Mouse (Mus musculus) heart, adult 2 months (tissue): Measurements from ENCODE around the gene Vwf. TPM values are rescaled to one million over a fixed set of nuclear protein-coding genes. Genes with fewer than 3 reads are reported as not detected.

Experiments
- DNase-seq, 2 experiments: peaks; one replicate each; pipeline ENCODE4 v3.0.0; 2021
- H3K27ac ChIP-seq: fragments of 200-600 bp; 2 replicates; pipeline ENCODE4 v1.8.1; 2022
- H3K27me3 ChIP-seq: fragments of 200-500 bp; 2 replicates; pipeline ENCODE4 v1.6.1; 2012; ENCODE audit warnings: mild to moderate bottlenecking, low read length, inconsistent platforms, mixed read lengths; ENCODE audit not compliant: control insufficient read depth, insufficient read depth
- H3K36me3 ChIP-seq: fragments of 200-500 bp; 2 replicates; pipeline ENCODE4 v1.6.1; 2012; ENCODE audit warnings: low read length, inconsistent platforms; ENCODE audit not compliant: control insufficient read depth, insufficient read depth
- H3K4me1 ChIP-seq: fragments of 200-500 bp; 2 replicates; pipeline ENCODE4 v1.6.1; 2011; ENCODE audit warnings: low read length; ENCODE audit not compliant: control insufficient read depth, insufficient read depth
- H3K4me3 ChIP-seq: fragments of 200-600 bp; 2 replicates; pipeline ENCODE4 v1.8.1; 2022
- H3K79me2 ChIP-seq: fragments of 200-500 bp; replicated peaks from 2 replicates; pipeline ENCODE4 v1.6.1; 2012; ENCODE audit warnings: mild to moderate bottlenecking, inconsistent platforms, low read length, moderate library complexity, mixed read lengths; ENCODE audit not compliant: control insufficient read depth, insufficient read depth
- H3K9ac ChIP-seq: fragments of 200-500 bp; 2 replicates; pipeline ENCODE4 v1.6.1; 2012; ENCODE audit warnings: low read depth, mild to moderate bottlenecking, control low read depth, inconsistent platforms, low read length, mixed read lengths
- CTCF ChIP-seq: fragments of 200-600 bp; IDR thresholded peaks from 2 replicates; pipeline ENCODE4 v1.8.1; 2022; ENCODE audit warnings: antibody characterized with exemption, mild to moderate bottlenecking, moderate library complexity
- EP300 ChIP-seq: fragments of 200-500 bp; IDR thresholded peaks from 2 replicates; pipeline ENCODE4 v1.6.1; 2011; ENCODE audit warnings: low read depth, low read length, control low read depth; ENCODE audit not compliant: insufficient read depth
- POLR2A ChIP-seq: fragments of 200-500 bp; IDR thresholded peaks from 2 replicates; pipeline ENCODE4 v1.6.1; 2011; ENCODE audit warnings: mild to moderate bottlenecking, low read depth, low read length, control low read depth; ENCODE audit not compliant: insufficient read depth
- WGBS: fragments of 180-500 bp; shearing (Covaris S2); methylation state at CpG from one replicate; pipeline ENCODE4 v1.1.7; 2018; 5-methylcytosine and 5-hydroxymethylcytosine counted together
- intact Hi-C: fragments of 180-260 bp; cut with DNase I; formaldehyde crosslinking; loops from one replicate; pipeline ENCODE4 v1.15.1; 2025
- polyA plus RNA-seq: library from polyadenylated mRNA; depleted of rRNA; stranded (reverse); fragments of >200 nt; gene quantifications from 2 replicates; pipeline ENCODE4 v1.2.3, GENCODE M21; 2012
- total RNA-seq, 2 experiments: library from RNA; stranded (reverse); gene quantifications; 2 replicates each; pipeline ENCODE4 v1.2.3; 2021

Gene Vwf
- total and polyA plus RNA-seq, 3 experiments: 95.8 to 99.8 (median 95.9) TPM

GRCm38 (mm10) chr6:125680613-125681012 is 134.0 kb downstream of the Vwf start:
- no peak overlapping the region for H3K9ac ChIP-seq
- no peaks in the 10 kb centered on the region for H3K79me2 ChIP-seq
- H3K27ac ChIP-seq: no peak overlapping the region
- H3K27me3 ChIP-seq: no peaks in the 10 kb centered on the region
- TF ChIP-seq CTCF (no peak), EP300 (no peak), POLR2A (no peak)
- 80% methylated on average over 11 of the region's 11 CpGs for whole genome bisulfite sequencing
- H3K36me3 ChIP-seq: no peaks in the 10 kb centered on the region
- intact Hi-C loops: no loop called here
- no peak for DNase-seq
- H3K4me3 ChIP-seq: no peak overlapping the region
- no peaks in the 10 kb centered on the region for H3K4me1 ChIP-seq

GRCm38 (mm10) chr6:125685420-125685819 is 138.8 kb downstream of the Vwf start:
- Histone ChIP-seq H3K9ac (no peak overlapping the region), H3K79me2 (no peaks in the 10 kb centered on the region), H3K27ac (no peak overlapping the region), H3K27me3 (no peaks in the 10 kb centered on the region; the same call in 1 of the 2 replicates), H3K36me3 (no peaks in the 10 kb centered on the region), H3K4me3 (no peak overlapping the region), H3K4me1 (no peaks in the 10 kb centered on the region)
- DNase-seq: no peak
- intact Hi-C loops: no loop called here
- TF ChIP-seq CTCF (no peak), EP300 (no peak)

- H3K27ac ChIP-seq: no peak overlapping the region
- intact Hi-C loops: no loop called here
- no peak for DNase-seq
- H3K79me2 ChIP-seq: no peaks in the 10 kb centered on the region
- H3K36me3 ChIP-seq: no peaks in the 10 kb centered on the region
- no peak overlapping the region for H3K4me3 ChIP-seq
- WGBS: 45% methylated on average over 1 of the region's 1 CpGs
- TF ChIP-seq EP300 (no peak), POLR2A (no peak), CTCF (no peak)
- H3K27me3 ChIP-seq: no peaks in the 10 kb centered on the region; the same call in 1 of the 2 replicates
- H3K4me1 ChIP-seq: no peaks in the 10 kb centered on the region
- H3K9ac ChIP-seq: no peak overlapping the region
Measured at GRCm38 (mm10) chr6:125687986-125688385, 141.4 kb downstream of the Vwf start.

DNA sequence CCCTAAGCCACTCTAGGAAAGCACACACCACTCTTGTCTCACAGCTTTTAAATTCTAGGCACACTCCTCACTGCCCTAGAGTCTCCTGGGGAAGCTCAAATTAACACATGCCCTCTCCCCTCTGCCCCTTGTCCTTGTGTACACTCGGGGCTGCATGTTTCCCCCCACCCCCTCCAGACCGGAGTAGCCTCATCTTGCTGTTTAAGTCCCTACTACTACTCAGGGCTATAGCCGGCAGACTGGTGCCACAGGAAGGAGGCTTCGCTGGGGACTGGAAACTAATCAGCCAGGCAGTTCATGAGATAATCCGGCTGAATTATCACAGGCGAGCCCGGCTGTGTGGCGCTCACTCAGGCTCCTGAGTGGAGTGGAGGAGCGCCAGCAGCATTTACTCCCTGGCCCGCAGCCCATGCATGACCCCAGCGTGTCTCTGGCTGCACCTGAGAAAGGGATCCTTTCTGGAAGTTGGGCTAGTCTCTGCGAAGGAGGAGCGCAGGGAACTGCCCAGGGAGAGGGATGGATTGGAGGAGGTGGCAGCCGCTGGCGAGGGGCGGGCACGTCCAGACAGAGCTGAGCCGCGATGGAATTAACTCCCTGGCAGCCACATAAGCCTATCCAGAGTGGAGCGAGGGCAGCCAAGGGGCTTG is 143.6 kb downstream of the Vwf start, which contains the start of gene Ano2:
TSS of gene Ano2 (plus strand) at position 363 of the 647 bp plus-strand sequence.
- peak in 1 of 2 experiments; percentile 5 for DNase-seq
- no peak within 1 kb of the TSS for H3K27ac ChIP-seq
- no peak within 1 kb of the TSS for H3K4me3 ChIP-seq
- WGBS: 7% methylated on average over 20 of the region's 20 CpGs
- no peaks in the 10 kb centered on the region for H3K79me2 ChIP-seq
- H3K27me3 ChIP-seq: no peaks in the 10 kb centered on the region; the same call in 1 of the 2 replicates
- H3K4me1 ChIP-seq: no peaks in the 10 kb centered on the region
- no peaks in the 10 kb centered on the region for H3K36me3 ChIP-seq
- intact Hi-C loops: no loop called here
- H3K9ac ChIP-seq: no peak within 1 kb of the TSS
- no peak for TF ChIP-seq CTCF
- TF ChIP-seq POLR2A: no peak
- TF ChIP-seq EP300: no peak

- intact Hi-C loops: no loop called here
- no peaks in the 10 kb centered on the region for H3K79me2 ChIP-seq
- H3K27ac ChIP-seq: no peak overlapping the region
- H3K9ac ChIP-seq: no peak overlapping the region
- no peak for DNase-seq
- TF ChIP-seq CTCF: no peak
- no peak overlapping the region for H3K4me3 ChIP-seq
- H3K4me1 ChIP-seq: no peaks in the 10 kb centered on the region
- H3K36me3 ChIP-seq: no peaks in the 10 kb centered on the region
- 91% methylated on average over 2 of the region's 2 CpGs for WGBS
- no peaks in the 10 kb centered on the region for H3K27me3 ChIP-seq
Measured at GRCm38 (mm10) chr6:125701146-125701545, 154.6 kb downstream of the Vwf start.

DNA sequence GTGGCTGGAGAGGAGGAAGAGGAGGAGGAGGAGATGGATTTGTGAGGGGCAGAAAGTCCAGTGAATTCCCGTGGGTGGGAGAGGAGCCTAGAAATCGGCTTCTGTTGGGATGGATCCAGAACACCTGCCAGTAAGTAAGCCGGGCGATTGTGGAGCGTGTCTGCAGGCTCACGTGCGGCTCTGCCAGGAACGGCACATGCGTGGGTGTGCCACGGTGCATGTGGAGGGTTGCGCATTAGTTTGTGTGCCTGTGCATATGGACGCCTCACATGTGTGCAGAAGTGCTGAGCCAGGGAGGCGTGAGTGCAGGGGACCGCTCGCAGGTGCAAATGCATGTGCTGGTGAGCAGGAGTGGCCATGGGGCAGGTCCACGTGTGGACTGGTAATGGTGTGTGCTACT is 164.7 kb downstream of the Vwf start:
- Histone ChIP-seq H3K79me2 (no peaks in the 10 kb centered on the region), H3K27me3 (no peaks in the 10 kb centered on the region), H3K4me3 (no peak overlapping the region), H3K36me3 (no peaks in the 10 kb centered on the region), H3K9ac (no peak overlapping the region), H3K4me1 (no peaks in the 10 kb centered on the region), H3K27ac (no peak overlapping the region)
- intact Hi-C loops: no loop called here
- WGBS: 80% methylated on average over 16 of the region's 16 CpGs
- no peak for DNase-seq
- no peak for TF ChIP-seq POLR2A
